Mouse (Mus musculus) splenic B cell, adult 2 months (primary cell): Measurements from ENCODE around the gene Slc25a39.
A peak's percentile ranks its signal among the peaks of the same experiment; 100 is the strongest.

Experiments used
- DNase-seq: peaks from one replicate; pipeline ENCODE4 v3.0.0-alpha.2; 2011; ENCODE audit warnings: low read depth, low spot score
- H3K27me3 ChIP-seq: 2 replicates; pipeline ENCODE4 v1.6.1; 2012; ENCODE audit warnings: mild to moderate bottlenecking, low read length, moderate library complexity, mixed read lengths; ENCODE audit not compliant: control insufficient read depth, poor library complexity, insufficient read depth, severe bottlenecking
- H3K36me3 ChIP-seq: 2 replicates; pipeline ENCODE4 v1.6.1; 2012; ENCODE audit warnings: mild to moderate bottlenecking, low read length, moderate library complexity, mixed read lengths; ENCODE audit not compliant: control insufficient read depth, poor library complexity, insufficient read depth, severe bottlenecking

The Slc25a39 gene

GRCm38 (mm10) chr11:102441434-102441833, 33.7 kb upstream of the Slc25a39 start:
- no peaks in the 10 kb centered on the region; the same call in 1 of the 2 replicates for H3K36me3 ChIP-seq
- DNase-seq, result no peak

GRCm38 (mm10) chr11:102440255-102440654, 32.5 kb upstream of the Slc25a39 start:
- no peaks in the 10 kb centered on the region; the same call in 1 of the 2 replicates for H3K27me3 ChIP-seq
- H3K36me3 ChIP-seq, result peaks cover 4% of the 10 kb centered on the region
- DNase-seq, result no peak

More at GRCm38 (mm10) chr11:102441434-102441833, 33.7 kb upstream of the Slc25a39 start:
- H3K27me3 ChIP-seq, result no peaks in the 10 kb centered on the region; the same call in 1 of the 2 replicates

- H3K27me3 ChIP-seq, result no peaks in the 10 kb centered on the region
- H3K36me3 ChIP-seq, result peaks cover 4% of the 10 kb centered on the region
- no peak for DNase-seq
Observed at GRCm38 (mm10) chr11:102439093-102440082, 31.6 kb upstream of the Slc25a39 start.

- peak; percentile 82 for DNase-seq
Observed at GRCm38 (mm10) chr11:102438212-102439092, 30.7 kb upstream of the Slc25a39 start.

GRCm38 (mm10) chr11:102437120-102438061, 29.6 kb upstream of the Slc25a39 start:
- no peaks in the 10 kb centered on the region for H3K27me3 ChIP-seq
- peak; percentile 53 for DNase-seq
- H3K36me3 ChIP-seq, result peaks cover 4% of the 10 kb centered on the region

More at GRCm38 (mm10) chr11:102438212-102439092, 30.7 kb upstream of the Slc25a39 start:
- Histone ChIP-seq H3K27me3 (no peaks in the 10 kb centered on the region), H3K36me3 (peaks cover 4% of the 10 kb centered on the region)

GRCm38 (mm10) chr11:102436471-102436790, 28.7 kb upstream of the Slc25a39 start:
- no peaks in the 10 kb centered on the region for H3K27me3 ChIP-seq
- H3K36me3 ChIP-seq, result peaks cover 4% of the 10 kb centered on the region
- no peak for DNase-seq

GRCm38 (mm10) chr11:102435754-102436470, 28.2 kb upstream of the Slc25a39 start:
- Histone ChIP-seq H3K36me3 (peaks cover 4% of the 10 kb centered on the region), H3K27me3 (no peaks in the 10 kb centered on the region)
- no peak for DNase-seq

- no peaks in the 10 kb centered on the region for H3K27me3 ChIP-seq
- DNase-seq, result no peak
Observed at GRCm38 (mm10) chr11:102434816-102435705, 27.3 kb upstream of the Slc25a39 start.

GRCm38 (mm10) chr11:102434406-102434805, 26.7 kb upstream of the Slc25a39 start:
- H3K36me3 ChIP-seq, result peaks cover 4% of the 10 kb centered on the region
- DNase-seq, result peak; percentile 90
- H3K27me3 ChIP-seq, result no peaks in the 10 kb centered on the region

More at GRCm38 (mm10) chr11:102434816-102435705, 27.3 kb upstream of the Slc25a39 start:
- H3K36me3 ChIP-seq, result peaks cover 4% of the 10 kb centered on the region

- Histone ChIP-seq H3K27me3 (no peaks in the 10 kb centered on the region), H3K36me3 (peaks cover 4% of the 10 kb centered on the region)
- DNase-seq, result no peak
Observed at GRCm38 (mm10) chr11:102433866-102434265, 26.1 kb upstream of the Slc25a39 start.

GRCm38 (mm10) chr11:102432896-102433295, 25.1 kb upstream of the Slc25a39 start:
- H3K36me3 ChIP-seq, result peaks cover 4% of the 10 kb centered on the region
- DNase-seq, result no peak
- no peaks in the 10 kb centered on the region for H3K27me3 ChIP-seq

GRCm38 (mm10) chr11:102432115-102432843, 24.5 kb upstream of the Slc25a39 start:
- peak; percentile 92 for DNase-seq
- H3K36me3 ChIP-seq, result peaks cover 4% of the 10 kb centered on the region
- no peaks in the 10 kb centered on the region for H3K27me3 ChIP-seq
